Mouse (Mus musculus) midbrain, embryonic 12.5 days (tissue): ENCODE data around the gene Grid2ip. TPM values are rescaled to one million over a fixed set of nuclear protein-coding genes. Genes with fewer than 3 reads are reported as not detected.

Experiments used
- ATAC-seq: fragments of 200-750 bp; cut with Nextera tagmentation; 2 replicates; pipeline ENCODE4 v1.8.0; 2017; ENCODE audit warnings: low read depth, moderate TSS enrichment, moderate library complexity; ENCODE audit not compliant: low FRiP score
- H3K27ac ChIP-seq: fragments of 300-500 bp; sonication (generic); replicated peaks from 2 replicates; pipeline ENCODE4 v1.5.1; 2016; ENCODE audit warnings: mild to moderate bottlenecking
- H3K27me3 ChIP-seq: fragments of 300-500 bp; sonication (generic); 2 replicates; pipeline ENCODE4 v1.6.1; 2016; ENCODE audit warnings: mild to moderate bottlenecking
- H3K36me3 ChIP-seq: fragments of 300-500 bp; sonication (generic); 2 replicates; pipeline ENCODE4 v1.6.1; 2016
- H3K4me1 ChIP-seq: fragments of 300-500 bp; sonication (generic); 2 replicates; pipeline ENCODE4 v1.6.1; 2016
- H3K4me2 ChIP-seq: fragments of 300-500 bp; sonication (generic); replicated peaks from 2 replicates; pipeline ENCODE4 v1.6.1; 2016; ENCODE audit warnings: mild to moderate bottlenecking, moderate library complexity
- H3K4me3 ChIP-seq: fragments of 300-500 bp; sonication (generic); 2 replicates; pipeline ENCODE4 v1.5.1; 2016; ENCODE audit warnings: mild to moderate bottlenecking
- H3K9ac ChIP-seq: fragments of 300-500 bp; sonication (generic); replicated peaks from 2 replicates; pipeline ENCODE4 v1.6.1; 2016; ENCODE audit warnings: mild to moderate bottlenecking, moderate library complexity
- H3K9me3 ChIP-seq: fragments of 300-500 bp; sonication (generic); 2 replicates; pipeline ENCODE4 v1.6.1; 2016; ENCODE audit warnings: mild to moderate bottlenecking
- WGBS: fragments of 180-500 bp; shearing (Covaris S2); methylation state at CpG from one replicate; pipeline ENCODE4 v1.1.7; 2016; 5-methylcytosine and 5-hydroxymethylcytosine counted together
- polyA plus RNA-seq: library from polyadenylated mRNA; unstranded; fragments of >200 nt; fragmentation: Nextera tagmentation; extraction: Ambion mirVana; gene quantifications from 2 replicates; pipeline ENCODE4 v1.2.1, GENCODE M21; 2016

Gene Grid2ip
- polyA plus RNA-seq, 1 experiment from 2014 or later, result 0.24 TPM

- ATAC-seq, result no peak
- no peak overlapping the region for H3K4me3 ChIP-seq
- H3K27ac ChIP-seq, result no peak overlapping the region
- H3K9me3 ChIP-seq, result no peaks in the 10 kb centered on the region
- no peak overlapping the region for H3K9ac ChIP-seq
- no peaks in the 10 kb centered on the region for H3K4me1 ChIP-seq
- no peaks in the 10 kb centered on the region for H3K27me3 ChIP-seq
- WGBS, result 84% methylated on average over 3 of the region's 3 CpGs
- no peaks in the 10 kb centered on the region for H3K36me3 ChIP-seq
- H3K4me2 ChIP-seq, result no peak overlapping the region
Measured at GRCm38 (mm10) chr5:143441298-143441697, 84.2 kb downstream of the Grid2ip start.

GRCm38 (mm10) chr5:143441753-143442152 lies 84.6 kb downstream of the Grid2ip start:
- no peaks in the 10 kb centered on the region for H3K36me3 ChIP-seq
- H3K9ac ChIP-seq, result no peak overlapping the region
- H3K27me3 ChIP-seq, result no peaks in the 10 kb centered on the region
- no peak overlapping the region for H3K27ac ChIP-seq
- no peak overlapping the region for H3K4me3 ChIP-seq
- H3K4me1 ChIP-seq, result no peaks in the 10 kb centered on the region
- H3K9me3 ChIP-seq, result no peaks in the 10 kb centered on the region
- no peak for ATAC-seq
- 89% methylated on average over 12 of the region's 12 CpGs for WGBS
- H3K4me2 ChIP-seq, result no peak overlapping the region

Other genes with a start within 250 kb of the Grid2ip start
- gene Rnf216, start 244.3 kb upstream of the Grid2ip start, polyA plus RNA-seq, result 49.8 and 51.1 TPM in 2 replicates
- not detected in 2 replicates for gene Olfr718-ps1, start 209.8 kb upstream of the Grid2ip start, polyA plus RNA-seq
- gene Rbak, start 176.6 kb upstream of the Grid2ip start, polyA plus RNA-seq, result 16.2 and 17.8 TPM in 2 replicates
- not detected in 2 replicates for gene Spdye4b, start 176.3 kb upstream of the Grid2ip start, polyA plus RNA-seq
- gene Spdye4a, start 130.4 kb upstream of the Grid2ip start, polyA plus RNA-seq, result not detected in 2 replicates
- 28.2 and 29.0 TPM in 2 replicates for gene Zfp12, start 122.2 kb upstream of the Grid2ip start, polyA plus RNA-seq
- gene Zfp316, start 87.3 kb upstream of the Grid2ip start, polyA plus RNA-seq, result 17.9 and 18.4 TPM in 2 replicates
- 0.08 TPM in 1 of 2 replicates, not detected in the other for gene Zfp853, start 63.7 kb upstream of the Grid2ip start, polyA plus RNA-seq
- 54.1 and 55.5 TPM in 2 replicates for gene E130309D02Rik, start 42.0 kb upstream of the Grid2ip start, polyA plus RNA-seq
- 77.9 and 83.9 TPM in 2 replicates for gene Zdhhc4, start 28.1 kb upstream of the Grid2ip start, polyA plus RNA-seq
- gene Kdelr2, start 46.5 kb downstream of the Grid2ip start, polyA plus RNA-seq, result 177 and 184 TPM in 2 replicates
- 14.2 and 14.5 TPM in 2 replicates for gene Daglb, start 107.2 kb downstream of the Grid2ip start, polyA plus RNA-seq
- 384 and 397 TPM in 2 replicates for gene Rac1, start 170.7 kb downstream of the Grid2ip start, polyA plus RNA-seq